Mouse (Mus musculus) skeletal muscle tissue, postnatal 0 days (tissue): Measurements from ENCODE around the gene Zfp787. TPM values are rescaled to one million over a fixed set of nuclear protein-coding genes. Genes with fewer than 3 reads are reported as not detected.

Experiments
- polyA plus RNA-seq: library from polyadenylated mRNA; unstranded; fragments of >200 nt; fragmentation: Nextera tagmentation; extraction: Ambion mirVana; gene quantifications from 2 replicates; pipeline ENCODE4 v1.2.1, GENCODE M21; 2015

Gene Zfp787
- 43.3 and 47.8 TPM in 2 replicates for polyA plus RNA-seq

DNA sequence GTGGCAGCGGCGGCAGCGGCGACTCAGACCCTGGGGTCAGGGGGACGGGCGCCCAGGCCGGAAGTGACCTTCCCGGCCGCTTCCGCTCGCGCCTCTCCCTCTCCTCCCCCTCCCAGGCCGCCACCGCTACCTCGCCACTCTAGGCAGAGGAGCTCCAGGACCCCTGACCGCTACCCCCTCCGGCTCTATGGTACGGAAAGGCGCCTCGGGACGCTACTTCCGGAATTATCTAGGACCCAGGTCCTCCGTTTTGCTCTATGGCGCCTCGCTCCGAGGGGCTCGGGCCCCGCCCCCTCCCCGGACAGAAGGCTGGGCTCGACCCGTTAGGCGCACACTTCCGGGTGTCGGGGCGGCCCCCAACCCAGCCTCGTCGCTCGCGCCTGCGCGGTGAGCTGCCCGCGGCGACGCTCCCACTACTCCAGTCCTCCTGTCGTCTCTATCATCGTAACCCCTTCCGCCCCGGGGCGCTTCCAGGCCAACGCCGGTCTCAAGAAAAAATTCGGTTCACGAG, at the start of gene Zfp787:
Zfp787 (minus strand) TSS at position 97 of the 511 bp plus-strand sequence.

DNA sequence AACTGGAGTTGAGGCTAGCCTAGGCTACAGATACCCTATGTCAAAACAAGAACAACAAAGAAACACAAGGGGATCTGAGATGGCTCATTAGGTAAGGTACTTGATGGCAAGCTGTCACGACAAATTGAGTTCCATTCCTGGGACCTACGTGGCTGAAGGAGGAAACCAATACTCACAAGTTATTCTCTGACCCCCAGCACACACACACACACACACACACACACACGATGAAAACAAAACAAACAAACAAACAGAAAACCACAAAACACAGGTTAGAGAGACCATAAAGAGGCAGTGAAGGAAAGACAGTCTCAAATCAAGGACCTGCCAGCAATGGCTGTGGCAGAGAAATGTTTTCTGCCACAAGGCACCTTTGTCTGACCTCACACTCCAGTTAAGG, 41.0 kb upstream of the Zfp787 start, which contains the start of gene Galp:
Galp (plus strand) TSS at position 301 of the 400 bp plus-strand sequence.

DNA sequence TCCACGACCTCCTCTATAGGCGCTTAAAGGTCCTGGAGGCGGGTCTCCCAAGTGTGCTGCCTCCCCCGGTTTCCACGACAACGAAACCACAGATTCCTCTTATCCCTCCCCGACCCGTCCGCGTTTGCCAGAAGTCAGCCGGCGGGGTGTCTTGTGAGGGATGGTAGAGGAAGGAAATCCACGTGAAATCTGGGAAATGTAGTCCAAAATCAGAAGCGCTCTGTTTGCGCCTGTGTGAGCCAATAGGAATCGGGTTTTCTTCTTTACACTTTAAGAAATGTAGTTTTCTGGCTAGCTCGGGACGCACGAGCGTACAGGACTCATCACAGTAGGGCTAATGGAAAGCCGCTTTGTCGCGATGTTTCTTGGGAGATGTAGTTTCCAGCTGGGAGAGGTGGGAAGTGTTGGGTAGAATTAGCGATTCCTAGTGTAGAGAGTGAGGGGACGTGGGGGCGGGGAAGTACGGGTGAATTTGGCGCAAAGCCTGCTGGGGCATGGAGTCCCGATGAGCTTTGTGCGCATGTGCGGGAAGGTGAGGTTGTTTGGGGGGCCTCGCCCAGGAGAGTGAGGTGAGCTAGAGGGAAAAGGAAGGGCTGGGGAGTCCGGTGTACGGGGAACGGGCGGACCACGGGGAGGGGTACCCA, 16.3 kb upstream of the Zfp787 start, which contains the start of gene Zfp444:
Zfp444 (plus strand) TSS at position 221 of the 644 bp plus-strand sequence.

Other genes with a start within 250 kb of the Zfp787 start
- gene Vmn1r65, start 145.0 kb downstream of the Zfp787 start, polyA plus RNA-seq, result not detected in 2 replicates
- gene Nlrp4c, start 110.8 kb downstream of the Zfp787 start, polyA plus RNA-seq, result not detected in 2 replicates
- gene Zfp444, start 16.2 kb upstream of the Zfp787 start, polyA plus RNA-seq, result 19.3 and 22.9 TPM in 2 replicates
- not detected in 2 replicates for gene Galp, start 41.1 kb upstream of the Zfp787 start, polyA plus RNA-seq
- gene Zscan5b, start 66.3 kb upstream of the Zfp787 start, polyA plus RNA-seq, result not detected in 2 replicates
- not detected in 2 replicates for gene Epp13, start 96.7 kb upstream of the Zfp787 start, polyA plus RNA-seq
- gene Zfp667, start 130.6 kb upstream of the Zfp787 start, polyA plus RNA-seq, result 7.5 and 11.8 TPM in 2 replicates
- 1.4 and 2.3 TPM in 2 replicates for gene Zfp583, start 175.3 kb upstream of the Zfp787 start, polyA plus RNA-seq
- 0.18 and 0.34 TPM in 2 replicates for gene Gm3854, start 187.8 kb upstream of the Zfp787 start, polyA plus RNA-seq
- 0.63 and 1.4 TPM in 2 replicates for gene Zfp78, start 207.3 kb upstream of the Zfp787 start, polyA plus RNA-seq
- gene Zfp28, start 227.3 kb upstream of the Zfp787 start, polyA plus RNA-seq, result 6.1 and 6.8 TPM in 2 replicates
- gene Smim17, start 242.7 kb upstream of the Zfp787 start, polyA plus RNA-seq, result not detected in 2 replicates